Mouse (Mus musculus) skeletal muscle tissue, adult 2 months (tissue): ENCODE data around the gene Rictor.
A peak's percentile ranks its signal among the peaks of the same experiment; 100 is the strongest.
"Not testable (repeated sequence)": the region's sequence is repeated elsewhere in the genome, so short reads cannot be mapped to it uniquely, and the experiment has no call there.

Source experiments
- DNase-seq: peaks from one replicate; pipeline ENCODE4 v3.0.0-alpha.2; 2012; ENCODE audit warnings: low read depth, low spot score

The Rictor gene

GRCm38 (mm10) chr15:6733076-6733475 is 24.9 kb downstream of the Rictor start:
- DNase-seq = no peak

GRCm38 (mm10) chr15:6739180-6739579 is 31.0 kb downstream of the Rictor start:
- DNase-seq = no peak

- no peak for DNase-seq
Measured at GRCm38 (mm10) chr15:6742337-6743025, 34.3 kb downstream of the Rictor start.

- DNase-seq = no peak
Measured at GRCm38 (mm10) chr15:6743723-6744122, 35.5 kb downstream of the Rictor start.

- DNase-seq = not testable (repeated sequence)
Measured at GRCm38 (mm10) chr15:6746301-6746983, 38.3 kb downstream of the Rictor start.

GRCm38 (mm10) chr15:6747001-6747400 is 38.8 kb downstream of the Rictor start:
- no peak for DNase-seq

GRCm38 (mm10) chr15:6754400-6754799 is 46.2 kb downstream of the Rictor start:
- no peak for DNase-seq

GRCm38 (mm10) chr15:6772265-6772664 is 64.1 kb downstream of the Rictor start:
- DNase-seq = no peak

GRCm38 (mm10) chr15:6786212-6786611 is 78.0 kb downstream of the Rictor start:
- DNase-seq = no peak

GRCm38 (mm10) chr15:6787236-6787635 is 79.1 kb downstream of the Rictor start:
- peak; percentile 68 for DNase-seq

- no peak for DNase-seq
Measured at GRCm38 (mm10) chr15:6790011-6790410, 81.8 kb downstream of the Rictor start.

- DNase-seq = no peak
Measured at GRCm38 (mm10) chr15:6791648-6792047, 83.5 kb downstream of the Rictor start.

- DNase-seq = no peak
Measured at GRCm38 (mm10) chr15:6792846-6793245, 84.7 kb downstream of the Rictor start.

- not testable (repeated sequence) for DNase-seq
Measured at GRCm38 (mm10) chr15:6801212-6801611, 93.0 kb downstream of the Rictor start.

- DNase-seq = no peak
Measured at GRCm38 (mm10) chr15:6815807-6816206, 107.6 kb downstream of the Rictor start.

GRCm38 (mm10) chr15:6840199-6840598 is 132.0 kb downstream of the Rictor start:
- no peak for DNase-seq

GRCm38 (mm10) chr15:6849851-6850250 is 141.7 kb downstream of the Rictor start:
- DNase-seq = no peak
